ENCODE assay signal across 19 mouse cellular contexts in the genomic region with DNA sequence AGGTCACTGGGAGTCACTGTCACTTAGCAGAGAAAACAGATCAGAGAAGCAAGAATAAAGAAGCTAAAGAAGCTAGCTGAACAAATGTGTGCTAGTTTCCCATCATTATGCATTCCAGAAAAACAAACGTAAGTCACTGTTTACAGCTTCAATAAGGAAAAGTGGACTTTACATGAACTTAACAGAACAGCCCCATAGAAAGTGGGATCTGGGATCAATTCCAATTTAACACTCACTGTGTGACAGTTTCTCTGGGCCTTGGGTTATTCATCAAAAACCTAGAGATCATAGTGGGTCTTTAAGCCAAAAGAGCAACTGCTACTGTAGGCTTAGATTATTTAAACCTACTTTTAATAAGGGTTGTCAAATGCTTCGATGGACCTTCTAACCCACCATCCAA.
"Had no signal": no experiment of that assay in that cellular context is flagged by ENCODE, and none has a peak within 500 bp of the region (broad histone marks: within the 10 kb centered on the region; RNA-seq: fewer than 3 reads in every experiment).

No protein-coding gene starts in this region.

- ATAC-seq: liver, postnatal 0 days; midbrain, embryonic 13.5 days; midbrain, embryonic 15.5 days had no signal

- H3K36me3 ChIP-seq: liver, embryonic 13.5 days; liver, embryonic 15.5 days; midbrain, embryonic 13.5 days; midbrain, embryonic 15.5 days; neural tube, embryonic 12.5 days had no signal

- H3K4me1 ChIP-seq: liver, embryonic 13.5 days; liver, embryonic 15.5 days; megakaryocyte, embryonic 14.5 days; midbrain, embryonic 13.5 days; midbrain, embryonic 15.5 days; neural tube, embryonic 12.5 days had no signal

- H3K9ac ChIP-seq: liver, embryonic 13.5 days; liver, embryonic 15.5 days; liver, postnatal 0 days; midbrain, embryonic 13.5 days; midbrain, embryonic 15.5 days; neural tube, embryonic 12.5 days had no signal

- H3K27me3 ChIP-seq: liver, embryonic 13.5 days; liver, embryonic 15.5 days; megakaryocyte, embryonic 14.5 days; midbrain, embryonic 13.5 days; midbrain, embryonic 15.5 days; neural tube, embryonic 12.5 days had no signal

- H3K27ac ChIP-seq: liver, embryonic 13.5 days; liver, embryonic 15.5 days; macrophage; midbrain, embryonic 13.5 days; midbrain, embryonic 15.5 days; neural tube, embryonic 12.5 days had no signal

- H3K9me3 ChIP-seq: liver, embryonic 13.5 days; liver, embryonic 15.5 days; megakaryocyte, embryonic 14.5 days; midbrain, embryonic 13.5 days; midbrain, embryonic 15.5 days; neural tube, embryonic 12.5 days had no signal

- H3K4me3 ChIP-seq: liver, embryonic 13.5 days; liver, embryonic 15.5 days; megakaryocyte, embryonic 14.5 days; midbrain, embryonic 13.5 days; midbrain, embryonic 15.5 days; neural tube, embryonic 12.5 days had no signal

- H3K4me2 ChIP-seq: liver, embryonic 13.5 days; liver, embryonic 15.5 days; midbrain, embryonic 11.5 days; midbrain, embryonic 13.5 days; midbrain, embryonic 15.5 days; neural tube, embryonic 12.5 days had no signal

- DNase-seq: liver, embryonic 13.5 days; liver, postnatal 0 days; lung, adult 2 months; lung, postnatal 14 days; lung, postnatal 36 days; right cerebral cortex, adult 18-20 months; right cerebral cortex, postnatal 25 days; right cerebral cortex, postnatal 4 days; spleen, adult 18-20 months; thymus, adult 18-20 months; thymus, postnatal 14 days; thymus, postnatal 36 days had no signal
